Mouse (Mus musculus) megakaryocyte progenitor cell, adult 5-6 weeks (primary cell): ENCODE measurements around the gene Cmtm4. TPM values are rescaled to one million over a fixed set of nuclear protein-coding genes. Genes with fewer than 3 reads are reported as not detected.

Source experiments
- total RNA-seq, 2 experiments: library from RNA; stranded (forward) in 1 of 2; stranded (reverse) in 1 of 2; fragments of 157-497, 149-512 nt in 1 of 2; fragments of 200-1000 nt in 1 of 2; gene quantifications; 2 replicates each; pipeline versions ENCODE4 v1.2.3 to v1.2.4; 2015 to 2017

The Cmtm4 gene
- total RNA-seq, 2 experiments from 2014 or later = 0.79 to 0.87 TPM

Other genes with a start within 250 kb of the Cmtm4 start
- not detected in 2 replicates for gene Bean1, start 225.4 kb downstream of the Cmtm4 start, total RNA-seq (2015)
- gene Bean1, start 225.4 kb downstream of the Cmtm4 start, total RNA-seq (2017) = not detected in 2 replicates
- gene Tk2, start 147.2 kb downstream of the Cmtm4 start, total RNA-seq (2015) = 16.5 and 16.9 TPM in 2 replicates
- 11.7 and 11.9 TPM in 2 replicates for gene Tk2, start 147.2 kb downstream of the Cmtm4 start, total RNA-seq (2017)
- 54.0 and 54.9 TPM in 2 replicates for gene Cklf, start 144.9 kb downstream of the Cmtm4 start, total RNA-seq (2015)
- 14.7 and 21.2 TPM in 2 replicates for gene Cklf, start 144.9 kb downstream of the Cmtm4 start, total RNA-seq (2017)
- not detected in 2 replicates for gene Cmtm2a, start 102.6 kb downstream of the Cmtm4 start, total RNA-seq (2015)
- not detected in 2 replicates for gene Cmtm2a, start 102.6 kb downstream of the Cmtm4 start, total RNA-seq (2017)
- gene Gm45711, start 85.7 kb downstream of the Cmtm4 start, total RNA-seq (2015) = not detected in 2 replicates
- gene Gm45711, start 85.7 kb downstream of the Cmtm4 start, total RNA-seq (2017) = not detected in 2 replicates
- gene Cmtm1, start 85.7 kb downstream of the Cmtm4 start, total RNA-seq (2015) = not detected in 2 replicates
- not detected in 2 replicates for gene Cmtm1, start 85.7 kb downstream of the Cmtm4 start, total RNA-seq (2017)
- not detected in 2 replicates for gene Gm11020, start 74.2 kb downstream of the Cmtm4 start, total RNA-seq (2015)
- gene Gm11020, start 74.2 kb downstream of the Cmtm4 start, total RNA-seq (2017) = not detected in 2 replicates
- gene Cmtm2b, start 73.6 kb downstream of the Cmtm4 start, total RNA-seq (2015) = not detected in 2 replicates
- not detected in 2 replicates for gene Cmtm2b, start 73.6 kb downstream of the Cmtm4 start, total RNA-seq (2017)
- 28.2 and 39.9 TPM in 2 replicates for gene Cmtm3, start 56.4 kb downstream of the Cmtm4 start, total RNA-seq (2015)
- gene Cmtm3, start 56.4 kb downstream of the Cmtm4 start, total RNA-seq (2017) = 12.0 and 21.6 TPM in 2 replicates
- 14.7 and 25.4 TPM in 2 replicates for gene Dync1li2, start 47.2 kb upstream of the Cmtm4 start, total RNA-seq (2015)
- gene Dync1li2, start 47.2 kb upstream of the Cmtm4 start, total RNA-seq (2017) = 46.5 and 52.6 TPM in 2 replicates
- not detected in 2 replicates for gene Terb1, start 114.1 kb upstream of the Cmtm4 start, total RNA-seq (2015)
- gene Terb1, start 114.1 kb upstream of the Cmtm4 start, total RNA-seq (2017) = not detected in 2 replicates
- gene Nae1, start 138.8 kb upstream of the Cmtm4 start, total RNA-seq (2015) = 60.1 and 69.1 TPM in 2 replicates
- gene Nae1, start 138.8 kb upstream of the Cmtm4 start, total RNA-seq (2017) = 74.4 and 88.3 TPM in 2 replicates
- not detected in 2 replicates for gene Car7, start 138.9 kb upstream of the Cmtm4 start, total RNA-seq (2015)
- gene Car7, start 138.9 kb upstream of the Cmtm4 start, total RNA-seq (2017) = 0.07 and 0.33 TPM in 2 replicates
- 8.8 and 9.3 TPM in 2 replicates for gene Pdp2, start 195.6 kb upstream of the Cmtm4 start, total RNA-seq (2015)
- gene Pdp2, start 195.6 kb upstream of the Cmtm4 start, total RNA-seq (2017) = 7.2 and 9.2 TPM in 2 replicates
- gene Cdh16, start 228.6 kb upstream of the Cmtm4 start, total RNA-seq (2015) = not detected in 2 replicates
- not detected in 2 replicates for gene Cdh16, start 228.6 kb upstream of the Cmtm4 start, total RNA-seq (2017)
- 0.76 and 1.2 TPM in 2 replicates for gene Rrad, start 235.5 kb upstream of the Cmtm4 start, total RNA-seq (2015)
- gene Rrad, start 235.5 kb upstream of the Cmtm4 start, total RNA-seq (2017) = 1.5 and 1.9 TPM in 2 replicates
- 12.0 and 15.7 TPM in 2 replicates for gene Ciao2b, start 246.2 kb upstream of the Cmtm4 start, total RNA-seq (2015)
- 20.7 and 22.1 TPM in 2 replicates for gene Ciao2b, start 246.2 kb upstream of the Cmtm4 start, total RNA-seq (2017)